Mouse (Mus musculus) neutrophil, adult 65 days (primary cell): ENCODE results near the gene Prr11. TPM values are rescaled to one million over a fixed set of nuclear protein-coding genes. Genes with fewer than 3 reads are reported as not detected.

Source experiments
- total RNA-seq: library from RNA; stranded (reverse); gene quantifications from 2 replicates; pipeline ENCODE4 v1.2.4, GENCODE M21; 2023

Gene Prr11
- 14.9 and 17.3 TPM in 2 replicates for total RNA-seq

DNA sequence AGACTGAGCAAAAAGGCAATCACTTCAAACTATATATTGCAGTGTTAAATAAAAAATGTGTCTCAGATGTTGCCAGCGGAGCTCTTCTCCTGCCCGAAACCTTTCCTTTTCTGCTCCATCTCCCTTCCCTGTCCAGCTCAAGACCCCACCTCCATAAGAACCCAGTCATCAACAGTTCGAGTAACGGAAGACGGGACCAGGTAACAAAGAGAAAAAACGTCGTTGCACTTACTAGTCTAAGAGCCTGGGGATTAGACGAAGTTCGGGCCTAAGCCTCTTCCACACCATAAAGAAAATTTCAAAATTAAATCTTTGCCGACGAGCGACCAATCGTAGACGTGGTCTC lies at the start of gene Prr11:
Gene Prr11 (minus strand): TSS at position 300 of the 346 bp plus-strand sequence.

DNA sequence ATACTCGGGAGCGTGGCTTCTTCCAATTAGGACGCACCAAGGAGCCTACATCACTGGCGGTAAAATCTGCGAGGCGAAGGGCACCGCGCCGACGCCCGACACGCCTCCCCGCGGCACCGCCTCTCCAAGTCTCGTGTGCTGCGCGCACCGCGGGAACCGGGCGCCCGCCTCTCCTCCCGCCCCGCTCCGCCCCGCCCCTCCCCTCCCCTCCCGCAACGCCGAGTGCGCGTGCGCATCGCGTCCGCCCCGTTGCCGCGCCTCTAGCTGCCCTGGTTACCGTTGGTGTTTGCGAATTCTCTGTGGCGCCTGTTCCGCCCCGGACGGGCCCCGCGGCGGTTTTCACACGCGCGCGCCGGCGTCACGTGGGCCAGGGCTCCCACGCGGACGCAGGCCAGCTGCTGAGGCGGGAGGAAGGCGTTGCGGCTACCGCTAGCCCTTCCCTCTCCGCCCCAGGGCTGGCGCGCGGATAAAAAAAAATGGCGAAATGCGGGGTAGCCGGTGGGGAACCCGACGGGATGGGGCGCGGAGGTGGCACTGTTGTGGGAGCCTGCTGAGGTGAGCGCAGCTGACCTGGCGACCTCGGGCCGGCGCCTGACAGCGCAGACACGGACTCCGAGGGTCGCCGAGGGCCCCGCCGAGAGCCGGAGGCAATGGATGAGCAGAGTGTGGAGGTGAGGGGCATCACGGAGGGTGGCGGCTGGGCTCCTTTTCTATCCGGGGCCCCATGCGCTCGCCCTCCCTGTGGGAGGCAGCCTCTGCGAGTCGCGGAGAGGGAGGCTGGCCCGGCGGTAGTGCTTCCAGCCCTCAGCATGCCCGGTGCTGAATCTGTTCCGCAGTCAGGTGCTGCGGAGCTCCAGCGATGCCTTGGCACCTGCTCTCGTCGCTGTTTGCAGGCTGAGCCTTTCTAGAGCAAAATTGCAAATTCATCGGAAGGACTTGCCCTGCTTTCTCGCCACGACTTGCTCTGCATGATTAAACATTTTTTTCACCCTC lies 18.6 kb upstream of the Prr11 start, which contains the start of gene Trim37:
Gene Trim37 (plus strand): TSS at position 254 of the 993 bp plus-strand sequence.

DNA sequence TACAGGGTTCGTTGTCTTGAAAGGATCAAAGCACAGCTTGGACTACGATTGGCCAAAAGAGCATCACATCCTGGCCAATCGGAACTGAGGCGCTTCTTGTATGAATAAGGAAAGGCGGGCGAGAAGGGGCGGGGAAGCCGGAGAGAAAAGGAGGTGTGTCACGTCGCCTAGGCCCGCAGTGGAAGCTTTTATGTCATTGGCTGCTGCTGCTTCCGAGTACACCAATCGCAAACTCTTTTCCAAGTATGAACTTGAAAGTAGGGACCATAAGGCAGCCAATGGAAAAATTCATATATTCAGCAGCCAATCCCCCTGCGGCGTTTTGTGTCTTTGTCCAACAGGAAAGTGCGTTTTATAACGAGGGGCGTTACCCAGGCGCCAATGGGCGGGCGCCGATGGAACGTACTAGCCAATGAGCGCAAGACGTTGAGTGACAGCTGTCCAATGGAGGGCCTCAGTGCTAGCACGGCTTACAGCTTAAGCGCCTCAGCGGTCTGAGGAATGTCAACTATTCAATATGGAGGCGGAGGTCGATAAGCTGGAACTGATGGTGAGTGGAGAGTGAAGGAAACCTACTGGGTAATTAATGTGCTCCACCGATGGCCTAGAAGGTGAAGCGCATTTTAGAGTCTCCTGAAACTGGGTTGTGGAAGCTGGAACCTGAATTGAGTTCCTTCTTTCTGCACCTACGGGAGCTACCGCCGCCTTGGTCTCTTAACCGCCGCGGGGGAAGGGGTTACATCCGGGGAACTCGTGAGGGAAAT lies 429 bp upstream of the Prr11 start, which contains the start of gene Ska2:
Gene Ska2 (plus strand): TSS at position 480 of the 764 bp plus-strand sequence.

DNA sequence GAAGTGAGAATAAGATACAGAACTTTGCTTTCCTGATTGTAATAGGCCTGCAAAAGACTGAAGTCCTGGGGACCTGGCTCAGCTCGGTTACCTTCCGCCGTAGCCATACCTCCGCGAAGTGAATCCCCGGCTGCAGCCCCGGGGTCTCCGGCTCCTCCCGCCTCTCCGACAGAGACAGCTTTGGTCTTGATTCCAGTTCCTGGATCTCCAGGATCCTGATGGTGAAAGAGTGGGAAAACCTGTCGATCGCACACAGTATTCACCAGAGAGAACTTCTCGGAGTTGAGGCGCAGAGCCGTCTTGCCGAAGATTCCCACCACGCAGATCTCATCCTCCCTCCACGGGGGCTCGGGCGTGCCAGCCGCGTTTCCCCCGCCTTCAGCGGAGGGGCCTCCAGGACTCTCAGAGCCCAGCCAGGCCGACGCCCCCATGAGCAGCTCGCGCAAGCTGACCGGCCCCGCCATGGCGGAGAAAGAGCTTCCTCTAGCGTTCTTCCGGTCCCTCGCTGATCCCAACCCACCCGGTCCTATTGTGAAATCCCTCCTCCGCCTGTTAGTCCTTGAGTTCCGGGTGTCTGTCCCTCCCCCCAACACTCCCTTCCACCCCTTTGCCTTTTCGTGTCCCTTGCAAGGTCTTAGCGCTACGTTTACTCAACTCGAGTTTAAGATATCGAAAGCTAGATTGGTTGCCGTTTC lies 22.1 kb downstream of the Prr11 start, which contains the start of gene Smg8:
Gene Smg8 (minus strand): TSS at position 485 of the 695 bp plus-strand sequence.

DNA sequence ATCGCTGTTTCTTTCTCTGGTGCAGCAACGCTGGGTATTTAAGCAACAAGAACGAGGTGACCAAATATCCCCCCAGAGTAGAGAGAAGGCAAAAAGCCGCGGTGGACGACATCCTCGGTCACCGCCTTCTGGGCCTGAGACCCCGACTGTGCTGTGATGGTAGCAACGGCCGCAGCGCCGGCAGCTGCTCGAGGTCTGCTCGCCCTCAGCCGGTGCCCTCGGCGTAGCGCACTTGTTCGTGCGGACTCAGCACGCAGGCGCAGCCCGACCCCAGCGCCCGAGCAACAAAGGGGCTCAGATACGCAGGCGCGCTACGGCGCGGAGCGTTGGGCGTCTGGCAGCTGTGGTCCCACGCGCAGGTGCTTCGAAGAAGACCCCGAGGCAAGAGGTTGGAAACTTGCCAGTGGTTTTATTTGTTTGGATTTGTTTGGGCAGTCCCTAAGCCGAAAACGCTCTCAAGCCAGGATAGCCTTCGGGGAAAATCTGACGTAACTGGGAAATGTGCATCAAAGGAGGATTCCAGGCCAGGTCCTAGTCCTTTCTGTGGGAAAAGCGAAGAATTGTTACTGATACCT lies 34.6 kb downstream of the Prr11 start, which contains the start of gene Gdpd1:
Gene Gdpd1 (minus strand): TSS at position 197 of the 575 bp plus-strand sequence.

Other genes starting within 250 kb of the Prr11 start
- 5.3 and 5.6 TPM in 2 replicates for gene Ypel2, start 115.0 kb downstream of the Prr11 start, total RNA-seq
- not detected in 2 replicates for gene Gdpd1, start 34.6 kb downstream of the Prr11 start, total RNA-seq
- gene Smg8, start 21.9 kb downstream of the Prr11 start, total RNA-seq = 17.7 and 18.0 TPM in 2 replicates
- gene Ska2, start 526 bp upstream of the Prr11 start, total RNA-seq = 8.1 and 10.3 TPM in 2 replicates
- 5.9 and 11.7 TPM in 2 replicates for gene Trim37, start 18.4 kb upstream of the Prr11 start, total RNA-seq